Mouse (Mus musculus): ENCODE data around the gene Rpl27a. TPM values are rescaled to one million over a fixed set of nuclear protein-coding genes. Genes with fewer than 3 reads are reported as not detected.

Gene Rpl27a
- 148 TPM for polyA plus RNA-seq (2014; fragmentation: Illumina TruSeq; extraction: RNeasy Lipid Tissue Mini Kit (QIAGEN cat#74804); ENCODE audit: low read depth, low replicate concordance)

DNA sequence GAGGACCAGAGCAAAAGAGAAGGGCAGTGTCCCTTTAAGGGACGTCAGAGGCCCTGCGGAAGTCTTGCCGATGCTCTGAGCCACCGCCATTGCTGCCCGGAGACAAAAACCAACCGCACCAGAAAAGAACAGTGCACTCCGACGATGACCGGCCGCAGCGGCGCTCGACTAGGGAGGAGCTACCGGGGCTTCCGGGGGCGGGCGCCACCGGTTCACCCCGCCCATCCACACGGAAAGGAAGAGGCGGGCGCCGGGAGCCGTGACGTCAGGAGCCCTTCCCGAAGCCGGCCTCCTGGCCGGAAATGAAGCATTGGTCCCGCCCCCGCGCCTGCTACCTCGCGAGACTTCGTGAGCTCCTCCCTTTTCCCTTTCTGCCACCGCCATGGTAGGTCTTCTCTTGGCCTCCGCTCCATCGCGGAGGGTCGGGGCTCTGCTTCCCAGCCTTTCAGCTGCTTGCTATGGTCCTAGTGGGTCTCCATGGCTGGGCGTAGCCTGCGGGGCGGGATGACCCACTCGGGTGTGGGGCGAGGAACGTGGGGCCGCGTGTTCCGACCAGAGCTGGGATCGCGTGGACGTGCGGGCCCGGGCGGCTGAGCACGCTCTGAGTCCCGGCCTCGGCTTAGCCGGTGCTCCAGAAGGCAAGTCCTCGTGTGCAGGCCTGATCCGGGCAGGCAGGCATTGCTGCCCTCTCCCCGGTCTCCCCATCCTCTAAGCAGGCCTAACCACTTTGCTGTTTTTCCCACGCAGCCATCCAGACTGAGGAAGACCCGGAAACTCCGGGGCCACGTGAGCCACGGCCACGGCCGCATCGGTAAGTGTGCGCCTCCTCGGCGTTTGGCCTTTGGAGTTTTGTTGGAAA lies at the start of gene Rpl27a:
TSS of gene Rpl27a (plus strand) at position 310 of the 859 bp plus-strand sequence.

DNA sequence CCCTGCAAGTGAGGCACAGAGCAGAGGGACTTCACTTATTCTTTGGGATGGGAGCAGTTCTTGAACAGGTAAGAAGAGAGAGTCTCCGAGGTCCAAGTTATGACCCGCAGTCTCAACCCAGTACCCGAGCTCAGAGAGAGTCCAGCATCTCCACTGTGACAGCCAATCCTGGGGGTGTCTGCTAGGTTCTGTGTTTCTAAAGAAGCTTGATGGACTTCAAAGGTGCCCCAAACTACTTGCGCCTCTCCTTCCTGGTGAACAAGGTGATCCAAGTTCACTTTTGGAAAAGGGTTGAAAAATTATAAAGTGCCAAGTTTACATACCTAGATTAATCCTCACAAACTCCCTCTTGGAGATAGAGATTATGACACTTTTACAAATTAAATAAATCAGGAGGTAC lies 10.9 kb upstream of the Rpl27a start, which contains the start of gene Trim66:
TSS of gene Trim66 (minus strand) at position 101 of the 400 bp plus-strand sequence.

Other genes starting within 250 kb of the Rpl27a start
- 0.35 TPM for gene Stk33, start 80.1 kb upstream of the Rpl27a start, polyA plus RNA-seq (2014; fragmentation: Illumina TruSeq; extraction: RNeasy Lipid Tissue Mini Kit (QIAGEN cat#74804); ENCODE audit: low read depth, low replicate concordance)
- gene Trim66, start 11.0 kb upstream of the Rpl27a start, polyA plus RNA-seq (2014; fragmentation: Illumina TruSeq; extraction: RNeasy Lipid Tissue Mini Kit (QIAGEN cat#74804); ENCODE audit: low read depth, low replicate concordance), result 0.06 TPM
- gene St5, start 184.5 kb downstream of the Rpl27a start, polyA plus RNA-seq (2014; fragmentation: Illumina TruSeq; extraction: RNeasy Lipid Tissue Mini Kit (QIAGEN cat#74804); ENCODE audit: low read depth, low replicate concordance), result 47.1 TPM
- gene Akip1, start 184.5 kb downstream of the Rpl27a start, polyA plus RNA-seq (2014; fragmentation: Illumina TruSeq; extraction: RNeasy Lipid Tissue Mini Kit (QIAGEN cat#74804); ENCODE audit: low read depth, low replicate concordance), result 19.5 TPM
- gene BC051019, start 204.7 kb downstream of the Rpl27a start, polyA plus RNA-seq (2014; fragmentation: Illumina TruSeq; extraction: RNeasy Lipid Tissue Mini Kit (QIAGEN cat#74804); ENCODE audit: low read depth, low replicate concordance), result not detected
- gene Ascl3, start 212.6 kb downstream of the Rpl27a start, polyA plus RNA-seq (2014; fragmentation: Illumina TruSeq; extraction: RNeasy Lipid Tissue Mini Kit (QIAGEN cat#74804); ENCODE audit: low read depth, low replicate concordance), result not detected
- 132 TPM for gene Tmem9b, start 233.7 kb downstream of the Rpl27a start, polyA plus RNA-seq (2014; fragmentation: Illumina TruSeq; extraction: RNeasy Lipid Tissue Mini Kit (QIAGEN cat#74804); ENCODE audit: low read depth, low replicate concordance)